Mouse (Mus musculus) left cerebral cortex, adult 2 months (tissue): ENCODE measurements around the gene Tsn. TPM values are rescaled to one million over a fixed set of nuclear protein-coding genes. Genes with fewer than 3 reads are reported as not detected.

ENCODE experiments used
- DNase-seq, 2 experiments: peaks; one replicate each; pipeline ENCODE4 v3.0.0; 2021 to 2022; ENCODE audit warnings: low spot score in 2 of 2, mixed read lengths in 1 of 2; ENCODE audit errors: extremely low spot score in 1 of 2
- H3K27ac ChIP-seq: fragments of 200-600 bp; 2 replicates; pipeline ENCODE4 v1.8.1; 2022
- H3K4me3 ChIP-seq: fragments of 200-600 bp; 2 replicates; pipeline ENCODE4 v1.8.1; 2022
- CTCF ChIP-seq: fragments of 200-600 bp; IDR thresholded peaks from 2 replicates; pipeline ENCODE4 v1.8.1; 2022; ENCODE audit warnings: antibody characterized with exemption, mild to moderate bottlenecking, moderate library complexity
- intact Hi-C: fragments of 180-260 bp; cut with DNase I; formaldehyde crosslinking; loops from one replicate; pipeline ENCODE4 v1.15.1; 2025
- long read RNA-seq, 2 experiments: library from polyadenylated mRNA; stranded (forward); transcript quantifications; one replicate each; pipeline ENCODE4 v2.0.0; 2021; ENCODE audit warnings: borderline mapping rate in 2 of 2
- total RNA-seq, 2 experiments: library from RNA; stranded (reverse); gene quantifications; 2 replicates each; pipeline ENCODE4 v1.2.3; 2021

The Tsn gene
- total RNA-seq = 100 to 1,000 TPM in 1 of 2 experiments, 10 to 100 TPM in 1; 96.0 to 104 TPM
- long read RNA-seq, experiment 1, full-length matches to known transcripts = 77 of 104 reads
- long read RNA-seq, experiment 1, partial matches to known transcripts = 0 of 104 reads
- long read RNA-seq, experiment 1, other reads (novel, unspliced or antisense) = 27 of 104 reads
- long read RNA-seq, experiment 2, full-length matches to known transcripts = 59 of 92 reads
- long read RNA-seq, experiment 2, partial matches to known transcripts = 2 of 92 reads
- long read RNA-seq, experiment 2, other reads (novel, unspliced or antisense) = 31 of 92 reads

- Histone ChIP-seq H3K4me3 (peak within 1 kb of the TSS; percentile 82), H3K27ac (peak within 1 kb of the TSS; percentile 99)
- TF ChIP-seq CTCF = no peak
- intact Hi-C loops = loop anchor here (1.0 to 2.0 kb wide), 2 partner anchors 10 to 77 kb away; partner anchors contain the start of genes Clasp1 and Nifk
- no peak for DNase-seq
These were observed at the start of gene Tsn for GRCm38 (mm10) chr1:118311622-118312326. Gene Tsn, minus strand, starts transcription at chr1:118311739.

DNA sequence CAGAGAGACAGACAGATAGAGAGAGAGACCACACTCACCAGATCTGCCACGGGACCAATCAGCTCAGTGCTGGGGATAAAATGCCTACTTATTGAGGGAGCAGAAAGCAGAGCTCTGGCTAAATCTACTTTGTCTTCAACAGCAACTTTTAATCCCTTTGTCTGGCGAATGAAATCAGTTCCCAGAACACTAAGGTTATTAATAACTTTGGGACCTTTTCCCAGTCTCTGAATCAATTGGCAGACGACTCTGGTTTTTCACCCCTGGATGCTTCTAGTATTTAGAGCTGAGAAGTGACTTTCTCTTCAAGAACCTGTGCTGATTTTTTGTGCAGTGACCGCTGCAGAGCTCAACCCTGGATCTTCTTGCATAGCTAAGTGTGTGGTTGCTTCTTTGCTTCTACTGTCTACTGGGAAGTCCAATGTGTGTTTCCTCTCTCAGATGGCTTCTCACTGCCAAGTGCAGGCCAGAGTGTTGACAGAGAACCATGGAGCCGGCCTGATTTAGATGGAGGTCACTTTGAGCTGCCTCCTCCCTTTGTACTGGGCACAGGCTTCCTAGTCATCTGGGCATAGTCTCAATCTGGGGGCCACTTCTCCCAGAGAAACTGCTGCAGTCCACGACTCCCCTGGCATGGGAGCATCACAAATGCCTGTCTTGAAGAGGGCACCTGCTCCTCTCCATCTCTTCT is 47.7 kb upstream of the Tsn start:
- no peak overlapping the region for H3K27ac ChIP-seq
- intact Hi-C loops = no loop called here
- no peak for DNase-seq

DNA sequence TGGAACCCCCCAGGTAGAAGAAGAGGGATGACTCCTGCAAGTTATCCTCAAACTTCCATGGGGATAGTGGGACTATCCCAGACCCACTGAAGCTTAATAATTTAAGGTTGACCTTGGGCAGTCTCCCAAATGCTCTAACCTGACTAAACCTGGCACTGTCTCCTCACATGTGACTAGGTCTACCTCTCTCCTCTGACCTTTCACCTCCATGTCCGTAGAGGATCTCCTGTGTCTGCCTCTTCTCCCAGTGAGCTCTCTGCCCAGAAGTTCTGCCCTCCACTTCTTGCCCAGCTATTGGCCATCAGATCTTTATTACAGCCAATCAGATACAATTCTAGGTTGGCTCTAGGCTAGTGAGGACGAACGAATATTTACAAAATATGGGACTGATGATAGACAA is 38.4 kb upstream of the Tsn start:
- DNase-seq = no peak
- intact Hi-C loops = no loop called here
- H3K4me3 ChIP-seq = no peak overlapping the region
- H3K27ac ChIP-seq = no peak overlapping the region
- TF ChIP-seq CTCF = no peak

More for the DNA sequence above, 47.7 kb upstream of the Tsn start:
- TF ChIP-seq CTCF = no peak
- H3K4me3 ChIP-seq = no peak overlapping the region

- TF ChIP-seq CTCF = no peak; the same call in 1 of the 2 replicates
- H3K4me3 ChIP-seq = no peak overlapping the region
- intact Hi-C loops = no loop called here
- no peak for DNase-seq
- H3K27ac ChIP-seq = no peak overlapping the region
These were observed 32.3 kb upstream of the Tsn start for GRCm38 (mm10) chr1:118343649-118344435.

- no peak overlapping the region for H3K4me3 ChIP-seq
- DNase-seq = no peak
- TF ChIP-seq CTCF = no peak
- H3K27ac ChIP-seq = no peak overlapping the region
- intact Hi-C loops = loop anchor here (5.0 kb wide), 3 partner anchors 139 to 419 kb away; no protein-coding TSS in a partner anchor
These were observed 26.4 kb upstream of the Tsn start for GRCm38 (mm10) chr1:118337921-118338320.

GRCm38 (mm10) chr1:118335847-118336246 is 24.3 kb upstream of the Tsn start:
- Histone ChIP-seq H3K4me3 (no peak overlapping the region), H3K27ac (no peak overlapping the region)
- DNase-seq = no peak
- peak; percentile 38 for TF ChIP-seq CTCF
- intact Hi-C loops = loop anchor here (5.0 kb wide), 3 partner anchors 141 to 421 kb away; no protein-coding TSS in a partner anchor

DNA sequence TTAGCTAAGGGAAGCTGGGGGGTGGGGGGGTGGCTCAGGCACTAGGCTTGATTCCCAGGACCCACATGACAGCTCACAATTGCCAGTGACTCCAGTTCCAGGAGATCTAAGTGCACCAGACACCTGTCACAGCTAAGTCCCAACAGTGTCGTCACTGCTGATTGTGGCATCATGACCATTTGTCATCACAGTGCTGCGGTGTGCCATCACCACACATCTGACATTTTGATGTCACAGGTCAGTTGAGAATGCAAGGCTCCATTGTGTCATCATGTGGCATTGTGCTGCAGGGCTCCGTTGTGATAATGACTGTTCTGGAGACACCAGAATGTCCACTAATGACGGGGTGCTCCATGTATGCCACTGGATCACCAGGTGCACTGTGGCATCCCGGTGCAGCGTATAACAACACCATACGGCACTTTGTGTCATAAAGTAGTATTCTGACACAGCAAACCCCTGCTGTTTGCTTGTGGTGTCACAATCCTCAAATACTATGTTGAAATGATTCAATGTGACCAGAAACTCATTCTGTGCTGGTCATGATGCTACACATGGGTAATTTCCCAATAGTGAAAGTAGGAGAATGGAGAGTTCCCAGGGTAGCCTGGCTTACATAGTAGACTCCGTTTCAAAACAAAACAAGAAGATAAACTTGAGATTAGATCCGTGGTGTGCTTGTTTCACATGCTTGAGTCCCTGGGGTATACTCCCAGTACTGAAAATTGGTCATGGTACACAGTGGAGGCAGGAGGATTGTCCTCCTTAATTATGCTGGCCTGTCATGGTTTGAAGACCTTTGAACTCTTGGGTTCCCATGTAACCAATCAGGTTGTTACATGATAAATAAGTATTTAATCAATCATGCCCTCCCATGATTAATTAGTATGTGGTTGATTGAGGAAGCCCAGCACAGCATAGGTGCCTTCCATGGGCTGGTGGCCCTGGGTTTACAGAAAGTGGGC is 23.5 kb upstream of the Tsn start:
- Histone ChIP-seq H3K4me3 (no peak overlapping the region), H3K27ac (no peak overlapping the region)
- no peak for DNase-seq
- no peak for TF ChIP-seq CTCF
- intact Hi-C loops = loop anchor here (5.0 kb wide), 3 partner anchors 142 to 422 kb away; no protein-coding TSS in a partner anchor

DNA sequence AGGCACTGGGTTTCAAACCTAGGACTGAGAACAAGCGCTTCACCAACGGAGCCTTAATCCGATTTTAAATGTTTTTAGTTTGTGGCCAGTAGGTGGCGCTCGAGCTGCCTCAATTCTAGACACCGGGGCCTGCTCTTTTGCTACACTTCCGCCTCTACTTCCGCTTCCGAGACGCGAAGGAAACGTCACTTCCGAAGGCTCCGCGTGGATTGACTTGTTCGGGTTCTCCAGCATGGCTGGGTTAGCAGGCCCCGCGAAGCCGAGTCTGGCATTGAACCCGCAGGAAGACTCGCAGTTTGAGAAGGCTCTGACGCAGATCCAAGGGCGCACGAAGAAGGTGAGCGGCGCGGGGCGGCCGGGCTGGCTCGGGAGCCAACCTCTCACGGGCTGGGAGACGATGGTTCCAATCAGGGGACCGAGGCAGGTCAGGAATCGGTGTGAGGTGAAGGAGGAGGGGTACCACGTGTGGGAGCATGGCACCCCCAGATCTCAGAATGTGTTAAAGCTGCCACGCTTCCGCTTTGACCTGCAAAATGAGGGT is 10.2 kb upstream of the Tsn start, which contains the start of gene Nifk:
TSS of gene Nifk (plus strand) at position 179 of the 541 bp plus-strand sequence.
- Histone ChIP-seq H3K27ac (peak within 1 kb of the TSS; percentile 60), H3K4me3 (peak within 1 kb of the TSS; percentile 78)
- peak; percentile 92 for DNase-seq
- intact Hi-C loops = loop anchor here (1.0 to 5.0 kb wide), 3 partner anchors 10 to 436 kb away; partner anchors contain the start of gene Tsn
- peak; percentile 92 for TF ChIP-seq CTCF

GRCm38 (mm10) chr1:118320696-118321095 is 9.2 kb upstream of the Tsn start:
- Histone ChIP-seq H3K4me3 (no peak overlapping the region), H3K27ac (no peak overlapping the region)
- intact Hi-C loops = loop anchor here (1.0 to 5.0 kb wide), 3 partner anchors 9 to 437 kb away; partner anchors contain the start of gene Tsn
- no peak for DNase-seq
- TF ChIP-seq CTCF = peak; percentile 49
